Mouse (Mus musculus): Measurements from ENCODE around the gene Cep164.
"Not testable (repeated sequence)": the region's sequence is repeated elsewhere in the genome, so short reads cannot be mapped to it uniquely, and the experiment has no call there.

The Cep164 gene

DNA sequence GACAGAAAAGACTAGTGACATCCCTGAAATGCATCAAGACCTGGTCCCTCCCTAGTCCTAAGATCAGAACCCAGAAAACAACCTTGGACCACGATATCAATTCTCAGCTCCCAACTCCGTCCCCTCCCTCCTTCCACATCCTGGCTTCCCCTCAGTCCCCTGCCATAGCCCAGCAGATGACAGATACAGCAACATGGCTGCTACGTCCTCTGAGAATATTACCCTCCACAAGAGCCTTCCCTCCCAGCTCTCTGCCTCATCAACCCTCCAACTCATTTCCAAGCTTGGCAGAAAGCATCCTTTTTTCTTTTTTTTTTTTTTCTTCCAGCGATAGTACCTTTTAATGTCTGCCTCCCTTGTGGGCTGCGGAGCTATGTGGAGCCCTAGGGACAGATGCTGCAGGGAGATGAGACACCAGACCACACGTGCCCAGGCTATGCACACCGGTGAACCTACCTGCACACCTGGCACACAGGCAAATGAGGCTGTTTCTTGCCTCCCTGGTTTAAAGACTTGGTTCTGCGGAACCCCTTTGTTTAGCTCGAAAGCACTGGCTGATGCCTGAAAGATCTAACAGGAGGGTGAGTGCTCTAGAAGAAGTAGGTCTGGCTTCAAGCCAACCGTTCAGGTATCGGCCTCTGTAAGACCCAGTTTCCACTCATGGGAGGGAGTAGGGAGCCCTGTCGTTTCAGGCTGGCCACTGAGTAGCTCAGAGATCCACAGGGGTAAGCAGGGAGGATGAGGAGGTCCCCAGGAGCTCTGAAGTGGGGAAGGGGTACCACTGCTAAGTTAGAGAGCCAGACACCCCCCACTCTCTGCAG lies 45.0 kb downstream of the Cep164 start:
- DNase-seq = no peak

DNA sequence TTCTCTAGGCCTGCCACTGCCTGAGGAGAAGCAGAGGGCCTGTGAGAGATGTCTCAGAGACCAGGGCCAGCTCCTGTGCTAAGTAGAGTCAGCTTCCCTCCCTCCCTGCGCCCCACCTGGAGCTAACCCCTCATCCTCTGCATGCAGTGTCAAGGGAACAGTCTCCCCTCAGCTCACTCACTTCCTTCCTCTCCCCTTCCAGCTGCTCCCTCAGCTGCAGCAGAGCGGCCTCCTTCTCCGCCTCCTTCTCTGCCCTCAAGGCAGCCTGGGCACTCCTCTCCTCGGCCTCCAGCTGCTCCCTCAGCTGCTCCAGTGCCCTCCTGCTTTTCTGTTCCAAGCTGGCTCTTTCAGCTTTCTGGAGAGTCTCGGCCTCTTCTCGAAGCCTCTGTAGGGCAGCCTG lies 49.3 kb downstream of the Cep164 start:
- no peak for DNase-seq

DNA sequence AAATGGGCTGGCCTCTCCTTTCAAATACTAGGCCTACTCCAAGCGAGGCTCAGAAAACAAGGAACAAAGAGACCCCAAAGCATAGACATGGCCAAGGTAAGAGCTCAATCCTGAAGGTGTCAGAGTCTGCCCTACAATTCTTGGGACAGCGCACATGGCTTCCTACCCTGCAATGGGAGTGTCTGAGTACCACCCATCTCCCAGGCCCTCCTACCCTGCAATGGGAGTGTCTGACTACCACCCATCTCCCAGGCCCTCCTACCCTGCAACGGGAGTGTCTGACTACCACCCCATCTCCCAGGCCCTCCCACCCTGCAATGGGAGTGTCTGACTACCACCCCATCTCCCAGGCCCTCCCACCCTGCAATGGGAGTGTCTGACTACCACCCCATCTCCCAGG lies 52.3 kb downstream of the Cep164 start:
- DNase-seq = not testable (repeated sequence)

DNA sequence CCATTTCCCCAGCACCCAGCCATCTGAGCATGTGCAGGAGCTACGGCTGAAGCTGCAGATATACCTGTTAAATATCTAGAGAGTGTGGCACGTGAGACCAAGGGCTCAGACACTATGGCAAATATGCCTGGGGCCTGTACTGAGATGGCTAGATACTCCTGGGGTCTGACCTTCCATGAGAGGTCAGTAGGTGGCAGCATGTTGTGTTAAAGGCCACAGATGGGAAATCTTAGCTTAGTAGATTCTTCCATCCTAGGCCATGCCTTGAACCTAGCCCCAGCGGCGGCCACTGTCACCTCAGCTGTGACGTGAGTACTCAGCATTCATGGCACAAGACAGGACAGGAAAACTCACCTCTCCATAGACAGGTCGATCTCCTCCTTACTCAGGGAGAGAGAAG lies 54.4 kb downstream of the Cep164 start:
- no peak for DNase-seq

DNA sequence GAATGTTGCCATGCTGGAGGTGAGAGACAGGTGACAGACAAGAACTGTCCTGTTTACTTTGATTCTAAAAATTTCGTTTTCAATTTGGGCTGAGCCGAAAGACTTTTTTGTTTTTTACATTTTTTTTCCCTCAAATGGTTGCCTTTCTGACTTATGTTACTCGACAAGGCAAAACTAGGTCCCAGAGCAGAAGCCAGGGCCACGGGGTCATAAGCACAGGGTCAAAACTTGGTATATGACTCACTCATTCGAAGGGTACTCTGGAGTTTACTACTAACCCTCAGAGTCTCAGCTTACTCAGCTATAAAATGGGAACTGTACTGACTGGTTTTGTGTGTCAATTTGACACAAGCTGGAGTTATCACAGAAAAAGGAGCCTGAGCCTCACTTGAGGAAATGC lies 58.9 kb downstream of the Cep164 start:
- DNase-seq = no peak

DNA sequence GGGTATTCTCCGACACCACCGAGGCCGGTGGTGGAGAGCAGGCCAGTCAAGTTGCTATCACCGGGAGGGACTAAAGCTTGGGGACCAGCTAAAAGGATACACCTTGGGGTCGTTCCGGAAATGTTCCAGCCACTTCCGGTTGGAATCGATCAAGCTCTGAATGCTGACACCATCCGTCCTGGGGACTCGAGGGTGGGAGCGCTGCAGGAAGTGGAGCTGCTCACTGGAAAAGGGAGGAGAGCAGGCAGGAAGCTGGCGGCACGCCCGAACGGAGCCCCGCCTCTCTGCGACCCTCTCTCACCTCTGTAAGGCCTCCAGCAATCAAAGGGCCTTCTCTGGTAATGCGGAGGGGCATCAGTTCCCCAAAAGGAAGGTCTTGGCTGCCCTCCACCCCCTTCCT lies 60.1 kb downstream of the Cep164 start:
- DNase-seq = no peak

DNA sequence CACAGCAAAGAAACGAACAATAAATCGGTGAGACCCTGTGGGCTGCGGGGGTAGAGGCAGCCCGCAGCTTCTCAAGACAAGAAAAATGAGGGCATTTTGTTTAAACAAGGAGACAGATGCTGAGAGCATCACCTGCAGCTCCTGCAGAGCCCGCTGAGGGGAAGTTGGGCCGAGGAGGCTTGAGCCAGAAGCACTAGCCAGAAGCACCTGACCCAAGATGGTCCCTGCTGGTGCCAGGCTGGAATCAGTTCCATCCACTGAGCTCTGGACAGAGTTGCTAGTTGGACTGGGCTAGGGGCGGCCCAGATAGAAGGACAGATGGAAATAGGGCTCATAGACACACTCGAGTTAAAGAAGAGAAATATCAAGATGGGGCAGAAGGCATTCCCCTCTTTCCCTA lies 61.3 kb downstream of the Cep164 start:
- no peak for DNase-seq

DNA sequence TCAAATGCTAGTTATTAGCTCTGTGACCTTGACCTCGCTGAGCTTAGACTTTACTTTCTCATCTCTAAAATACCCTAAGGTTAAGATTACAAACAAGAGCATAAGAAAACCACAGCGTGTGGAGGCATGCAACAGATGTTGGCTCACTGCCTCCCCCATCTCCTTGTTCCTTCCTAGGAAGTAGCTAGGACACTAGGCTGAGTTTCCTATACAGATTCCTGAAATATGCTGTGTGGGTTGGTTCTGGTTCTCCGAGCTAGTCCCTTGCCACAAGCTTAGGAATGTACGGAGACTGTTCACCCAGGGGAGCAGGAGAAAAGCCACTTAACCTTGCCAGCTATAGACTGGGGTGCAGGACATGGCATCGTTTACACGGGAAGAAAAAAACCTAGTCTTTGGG lies 62.3 kb downstream of the Cep164 start:
- no peak for DNase-seq

DNA sequence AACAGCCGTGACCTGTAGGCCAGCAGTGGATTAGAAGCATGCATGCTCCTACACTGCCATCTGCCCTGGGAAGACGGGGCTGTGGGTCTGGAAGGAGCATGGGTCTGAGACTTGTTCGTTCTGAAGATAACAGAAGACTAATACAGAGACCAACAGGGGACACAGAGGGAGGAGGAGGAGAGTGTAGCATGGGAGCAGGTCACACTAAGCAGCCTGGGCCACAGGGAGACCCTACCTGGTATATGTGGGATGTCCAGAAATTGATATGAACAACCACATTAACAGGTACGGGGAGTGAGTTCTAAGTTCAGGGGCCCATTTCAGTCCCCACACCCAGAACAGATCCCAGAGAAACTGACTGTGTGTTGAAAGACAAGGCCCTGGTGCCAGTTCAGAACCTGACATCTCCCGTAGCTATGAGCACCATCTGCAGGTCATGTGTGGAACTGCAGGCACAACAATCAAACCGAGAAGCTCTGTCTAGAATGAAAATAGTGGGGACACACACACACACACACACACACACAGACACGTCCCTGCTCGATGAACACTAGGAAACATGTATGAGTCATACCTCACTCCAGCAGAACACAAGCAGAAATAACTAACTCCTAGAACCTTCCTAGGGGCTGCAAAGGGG lies 73.9 kb downstream of the Cep164 start:
- DNase-seq = peak; percentile 76

DNA sequence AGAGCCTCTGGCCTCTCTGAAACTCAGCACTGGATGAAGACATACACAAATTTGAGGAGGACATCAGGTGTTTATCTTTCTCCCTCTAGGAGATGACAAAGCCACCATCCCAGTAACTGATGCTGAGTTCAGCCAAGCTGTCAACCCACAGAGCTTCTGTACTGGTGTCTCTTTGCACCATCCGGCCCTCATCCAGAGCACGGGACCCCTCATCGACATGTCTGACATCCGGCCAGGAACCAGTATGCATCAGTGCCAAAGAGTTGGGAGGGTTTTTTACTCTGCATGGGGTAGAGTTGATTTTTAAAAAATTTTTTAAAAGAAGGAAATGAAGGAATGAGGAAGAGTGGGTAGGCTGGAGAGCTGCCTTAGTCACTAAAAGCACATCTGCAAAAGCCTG lies 78.6 kb downstream of the Cep164 start:
- DNase-seq = no peak

DNA sequence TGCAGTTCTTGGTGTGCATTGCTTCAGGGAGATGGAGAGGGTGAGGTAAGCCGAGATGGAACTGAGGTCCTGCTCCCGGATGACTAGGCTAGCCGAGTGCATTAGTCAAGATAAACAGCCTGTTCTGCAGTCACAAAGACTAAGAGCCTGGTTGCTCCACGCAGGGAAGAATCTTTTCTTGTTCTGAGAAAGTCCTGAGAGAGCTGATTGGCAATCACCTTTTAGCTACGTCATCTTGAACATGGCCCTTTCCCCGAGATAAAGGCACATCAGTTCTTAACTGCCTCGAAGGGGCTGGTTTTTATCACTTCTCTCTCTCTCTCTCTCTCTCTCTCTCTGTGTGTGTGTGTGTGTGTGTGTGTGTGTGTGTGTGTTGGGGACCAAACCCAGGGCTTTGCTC lies 83.0 kb downstream of the Cep164 start:
- no peak for DNase-seq

DNA sequence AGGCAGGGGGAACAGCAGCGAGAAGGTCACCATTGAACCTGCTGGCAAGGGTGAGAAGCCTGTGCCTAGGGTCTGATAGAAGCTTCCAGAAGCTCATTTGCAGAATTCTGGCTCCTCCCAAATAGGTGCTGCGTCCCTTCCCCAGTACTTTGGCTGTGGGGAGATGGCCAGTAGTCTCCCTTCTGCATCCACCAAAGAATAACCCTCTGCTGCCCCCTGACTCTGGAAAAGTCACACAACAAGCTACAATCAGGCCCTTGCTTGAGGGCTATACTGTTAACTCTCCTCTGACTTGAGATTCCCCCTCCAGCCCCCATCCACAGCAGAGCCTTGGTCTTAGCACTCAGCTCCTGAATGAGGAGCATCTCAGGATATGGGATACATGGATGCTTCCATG lies 87.9 kb downstream of the Cep164 start:
- peak; percentile 53 for DNase-seq

DNA sequence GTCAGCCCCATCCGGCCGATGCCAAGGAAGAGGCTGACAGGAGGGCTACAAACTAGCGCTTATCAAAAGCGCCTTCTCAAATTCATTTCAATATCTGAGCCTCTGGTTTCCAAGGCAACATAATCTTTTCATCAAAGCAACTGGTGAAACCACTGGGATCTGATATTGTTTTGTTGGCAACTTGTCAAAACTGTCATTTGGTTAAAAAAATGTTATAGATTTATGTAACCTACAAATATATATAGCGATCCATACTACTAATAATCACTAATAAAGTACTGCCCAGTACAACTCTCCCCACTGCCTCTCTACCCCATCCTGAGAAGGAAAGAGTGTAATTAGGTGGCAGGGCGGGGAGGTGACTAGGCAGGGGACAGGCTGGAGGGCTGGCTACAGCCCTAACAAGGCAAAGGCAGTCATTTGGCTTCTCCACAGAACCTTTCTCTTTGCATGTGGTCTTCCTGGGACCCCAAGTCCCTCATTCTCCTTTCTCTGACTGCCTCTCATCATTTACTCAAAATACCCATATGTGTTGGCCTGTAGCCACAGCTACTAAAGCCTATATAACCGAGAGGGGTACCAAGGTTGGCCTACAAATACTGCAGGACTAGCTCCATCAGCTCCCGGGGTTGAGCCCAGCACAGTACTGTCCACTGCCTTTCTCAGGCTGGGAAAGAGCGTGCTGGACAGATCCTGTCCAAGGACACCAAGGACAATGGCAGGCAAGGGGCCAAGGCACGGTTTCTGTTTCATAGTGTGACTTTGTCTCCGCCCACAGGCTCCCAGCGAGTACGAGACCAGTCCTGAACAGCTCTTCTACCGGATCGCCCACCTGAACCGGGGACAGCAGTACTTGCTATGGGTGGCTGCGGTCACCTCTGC lies 88.5 kb downstream of the Cep164 start:
- peak; percentile 56 for DNase-seq

DNA sequence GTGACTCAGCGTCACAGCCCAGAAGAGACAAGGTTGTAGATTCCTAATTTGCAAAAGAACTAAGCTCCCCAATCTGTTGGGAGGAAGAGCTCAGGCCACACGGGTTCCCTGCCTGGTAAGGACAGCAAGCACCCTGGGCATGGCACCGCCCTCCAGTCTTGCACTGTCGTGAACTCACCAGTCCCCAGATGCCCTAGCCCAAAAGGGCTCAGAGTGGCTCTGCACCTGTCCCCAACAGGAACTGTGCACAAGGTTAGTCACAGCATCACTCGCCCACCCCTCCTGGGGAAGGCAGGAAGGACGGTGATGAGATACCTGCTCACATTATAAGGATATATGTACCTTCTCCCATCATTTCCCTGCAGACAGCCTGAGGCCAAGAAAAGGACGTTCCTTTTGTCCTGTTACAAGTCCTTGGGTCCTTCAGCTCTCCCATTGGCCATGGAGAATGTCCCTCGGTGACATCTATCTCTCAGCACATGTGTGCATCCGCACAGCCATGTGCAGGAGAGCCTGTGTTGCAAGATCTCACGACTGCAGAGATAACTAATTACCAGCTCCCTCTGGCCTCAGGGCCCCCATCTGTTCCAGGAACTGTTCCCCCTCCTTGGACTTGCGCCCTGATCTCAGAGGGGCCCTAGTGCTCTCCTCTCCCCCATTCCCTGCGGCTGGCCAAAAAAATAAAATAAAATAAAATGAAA lies 89.3 kb downstream of the Cep164 start:
- DNase-seq = peak; percentile 52

DNA sequence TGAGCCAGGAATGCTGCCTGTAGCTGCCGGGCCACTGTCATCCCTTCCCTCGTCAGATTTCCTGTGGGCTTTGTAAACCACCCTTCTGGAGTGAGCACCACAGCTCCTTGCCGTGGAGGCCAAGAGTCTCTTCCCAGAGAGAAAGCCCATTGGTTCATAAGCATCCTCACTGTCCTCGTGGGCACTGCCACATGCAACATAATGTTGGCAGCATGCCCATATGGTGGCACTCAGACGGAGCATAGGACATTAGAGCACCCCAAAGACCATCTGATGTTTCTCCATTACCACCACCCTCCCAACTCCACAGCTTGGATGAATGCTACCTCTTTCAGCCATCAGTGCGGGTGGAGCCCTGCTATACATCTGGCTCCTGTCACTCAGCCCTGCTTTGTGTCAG lies 95.2 kb downstream of the Cep164 start:
- DNase-seq = peak; percentile 38

DNA sequence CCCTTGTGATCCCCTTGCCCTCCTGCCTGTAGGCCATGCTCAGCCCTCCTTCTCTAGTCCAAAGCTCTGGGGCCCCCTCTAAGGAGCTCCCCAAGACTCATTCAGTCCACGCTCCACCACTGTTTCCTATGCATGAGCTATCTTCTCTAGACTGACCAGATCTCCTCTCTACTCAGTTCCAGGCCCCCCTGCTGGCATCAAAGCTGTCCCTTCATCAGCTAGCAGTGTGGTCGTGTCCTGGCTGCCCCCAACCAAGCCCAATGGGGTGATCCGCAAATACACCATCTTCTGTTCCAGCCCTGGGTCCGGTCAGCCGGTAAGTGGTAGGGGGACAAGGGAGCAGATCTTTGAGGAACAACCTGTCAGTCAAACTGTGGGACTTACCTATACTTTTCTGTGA lies 96.6 kb downstream of the Cep164 start:
- peak; percentile 63 for DNase-seq

DNA sequence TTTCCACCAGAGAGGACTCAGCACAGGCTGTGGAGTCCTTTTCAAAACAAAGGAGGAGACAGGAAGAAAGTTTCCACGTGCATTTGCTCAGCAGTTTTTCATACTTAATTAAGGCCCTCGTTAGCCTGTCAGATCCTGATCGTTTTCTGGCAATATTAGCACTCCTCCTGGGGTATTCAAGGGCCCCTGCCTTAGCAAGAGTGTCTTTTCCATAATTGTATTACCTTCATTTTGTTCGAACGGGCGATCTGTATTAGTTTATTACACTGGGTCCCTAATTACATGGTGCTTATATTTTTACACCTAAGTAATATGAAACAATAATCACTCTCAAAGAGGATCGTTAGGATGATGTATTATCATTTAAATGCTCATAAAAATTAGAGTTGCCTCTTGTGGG lies 108.5 kb downstream of the Cep164 start:
- no peak for DNase-seq
